Mouse (Mus musculus) neural tube, embryonic 13.5 days (tissue): ENCODE data around the gene Yif1a. TPM values are rescaled to one million over a fixed set of nuclear protein-coding genes. Genes with fewer than 3 reads are reported as not detected.
A peak's percentile ranks its signal among the peaks of the same experiment; 100 is the strongest.

Source experiments
- ATAC-seq: fragments of 200-750 bp; cut with Nextera tagmentation; 2 replicates; pipeline ENCODE4 v1.8.0; 2017; ENCODE audit warnings: low read depth, mild to moderate bottlenecking, moderate TSS enrichment, moderate library complexity
- H3K27ac ChIP-seq: fragments of 300-500 bp; sonication (generic); replicated peaks from 2 replicates; pipeline ENCODE4 v1.5.1; 2015; ENCODE audit warnings: moderate library complexity, mild to moderate bottlenecking, inconsistent platforms
- H3K27me3 ChIP-seq: fragments of 300-500 bp; sonication (generic); 2 replicates; pipeline ENCODE4 v1.6.1; 2015; ENCODE audit warnings: mild to moderate bottlenecking, inconsistent platforms
- H3K36me3 ChIP-seq: fragments of 300-500 bp; sonication (generic); 2 replicates; pipeline ENCODE4 v1.6.1; 2015; ENCODE audit warnings: mild to moderate bottlenecking, inconsistent platforms
- H3K4me1 ChIP-seq: fragments of 300-500 bp; sonication (generic); replicated peaks from 2 replicates; pipeline ENCODE4 v1.6.1; 2015; ENCODE audit warnings: inconsistent platforms
- H3K4me2 ChIP-seq: fragments of 300-500 bp; sonication (generic); 2 replicates; pipeline ENCODE4 v1.6.1; 2015; ENCODE audit warnings: inconsistent platforms, mild to moderate bottlenecking, moderate library complexity
- H3K4me3 ChIP-seq: fragments of 300-500 bp; sonication (generic); 2 replicates; pipeline ENCODE4 v1.5.1; 2015; ENCODE audit warnings: mild to moderate bottlenecking, inconsistent platforms
- H3K9ac ChIP-seq: fragments of 300-500 bp; sonication (generic); 2 replicates; pipeline ENCODE4 v1.6.1; 2015; ENCODE audit warnings: moderate library complexity, mild to moderate bottlenecking, inconsistent platforms
- H3K9me3 ChIP-seq: fragments of 300-500 bp; sonication (generic); 2 replicates; pipeline ENCODE4 v1.6.1; 2016; ENCODE audit warnings: inconsistent platforms
- WGBS: fragments of 180-500 bp; shearing (Covaris S2); methylation state at CpG from one replicate; pipeline ENCODE4 v1.1.7; 2015; 5-methylcytosine and 5-hydroxymethylcytosine counted together
- polyA plus RNA-seq: library from polyadenylated mRNA; unstranded; fragments of >200 nt; fragmentation: Nextera tagmentation; extraction: Ambion mirVana; gene quantifications from 2 replicates; pipeline ENCODE4 v1.2.1, GENCODE M21; 2015

The Yif1a gene
- polyA plus RNA-seq, 1 experiment from 2014 or later, result 67.5 TPM

- H3K4me2 ChIP-seq, result peak overlapping the region; percentile 60
- H3K4me1 ChIP-seq, result peaks cover 69% of the 10 kb centered on the region
- no peaks in the 10 kb centered on the region for H3K9me3 ChIP-seq
- peak overlapping the region; percentile 92 for H3K27ac ChIP-seq
- peaks cover 47% of the 10 kb centered on the region for H3K36me3 ChIP-seq
- peak overlapping the region; percentile 92 for H3K9ac ChIP-seq
- H3K27me3 ChIP-seq, result no peaks in the 10 kb centered on the region
- WGBS, result 34% methylated on average over 11 of the region's 11 CpGs
- H3K4me3 ChIP-seq, result peak overlapping the region; percentile 61
- ATAC-seq, result peak; percentile 20
Observed at GRCm38 (mm10) chr19:5094746-5095417, 6.5 kb downstream of the Yif1a start.

GRCm38 (mm10) chr19:5095887-5096474 lies 7.6 kb downstream of the Yif1a start:
- Histone ChIP-seq H3K36me3 (peaks cover 50% of the 10 kb centered on the region), H3K4me1 (peaks cover 69% of the 10 kb centered on the region), H3K9ac (peak overlapping the region; percentile 92), H3K4me2 (peak overlapping the region; percentile 60), H3K27ac (peak overlapping the region; percentile 92), H3K9me3 (no peaks in the 10 kb centered on the region), H3K4me3 (peak overlapping the region; percentile 61), H3K27me3 (no peaks in the 10 kb centered on the region)
- no peak for ATAC-seq
- 9% methylated on average over 9 of the region's 9 CpGs for WGBS

GRCm38 (mm10) chr19:5097521-5098362 lies 9.4 kb downstream of the Yif1a start:
- Histone ChIP-seq H3K27me3 (no peaks in the 10 kb centered on the region), H3K9ac (peak overlapping the region; percentile 92), H3K4me2 (peak overlapping the region; percentile 60), H3K4me3 (peak overlapping the region; percentile 61), H3K4me1 (peaks cover 65% of the 10 kb centered on the region), H3K27ac (peak overlapping the region; percentile 92), H3K36me3 (peaks cover 50% of the 10 kb centered on the region), H3K9me3 (no peaks in the 10 kb centered on the region)
- peak; percentile 25 for ATAC-seq
- WGBS, result 2% methylated on average over 26 of the region's 31 CpGs

- peak within 1 kb of the TSS; percentile 92 for H3K27ac ChIP-seq
- no peaks in the 10 kb centered on the region for H3K27me3 ChIP-seq
- H3K9me3 ChIP-seq, result no peaks in the 10 kb centered on the region
- 2% methylated on average over 47 of the region's 48 CpGs for WGBS
- H3K36me3 ChIP-seq, result peaks cover 50% of the 10 kb centered on the region
- H3K4me3 ChIP-seq, result peak within 1 kb of the TSS; percentile 61
- peak within 1 kb of the TSS; percentile 60 for H3K4me2 ChIP-seq
- H3K4me1 ChIP-seq, result peaks cover 60% of the 10 kb centered on the region
- H3K9ac ChIP-seq, result peak within 1 kb of the TSS; percentile 92
- peak; percentile 69 for ATAC-seq
Observed at GRCm38 (mm10) chr19:5098363-5099143, 10.2 kb downstream of the Yif1a start, which contains the start of gene Cnih2. Gene Cnih2 (minus strand): TSS chr19:5098521.

GRCm38 (mm10) chr19:5106074-5106473 lies 17.7 kb downstream of the Yif1a start:
- peaks cover 21% of the 10 kb centered on the region for H3K4me1 ChIP-seq
- no peak; the same call in 1 of the 2 replicates for ATAC-seq
- H3K4me2 ChIP-seq, result peak overlapping the region; percentile 88
- H3K36me3 ChIP-seq, result peaks cover 75% of the 10 kb centered on the region
- no peaks in the 10 kb centered on the region for H3K27me3 ChIP-seq
- H3K9me3 ChIP-seq, result no peaks in the 10 kb centered on the region
- 24% methylated on average over 9 of the region's 9 CpGs for WGBS
- peak overlapping the region; percentile 75 for H3K4me3 ChIP-seq
- H3K9ac ChIP-seq, result peak overlapping the region; percentile 95
- H3K27ac ChIP-seq, result peak overlapping the region; percentile 97

DNA sequence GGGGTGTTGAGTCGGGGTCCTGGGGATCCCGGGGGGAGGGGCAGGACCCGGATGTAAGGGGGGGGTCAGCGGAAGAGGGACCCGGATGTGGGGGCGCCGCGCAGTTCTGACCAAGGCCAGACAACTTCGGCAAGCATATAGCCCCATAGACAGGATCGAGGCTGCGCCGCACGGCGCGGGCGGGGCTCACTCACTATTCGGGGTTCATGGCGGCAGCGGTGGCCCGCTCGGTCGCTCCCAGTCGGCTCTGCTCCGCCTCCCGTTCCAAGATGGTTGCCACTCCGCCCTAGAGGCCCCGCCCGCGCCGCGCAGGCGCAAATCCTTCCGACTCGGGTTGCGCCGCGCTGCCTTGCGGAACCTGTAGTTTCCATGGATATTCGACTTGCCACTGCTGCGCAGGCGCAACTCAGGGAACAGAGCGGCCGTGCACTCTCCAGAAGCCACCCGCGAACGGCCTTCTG lies 18.4 kb downstream of the Yif1a start, which contains the start of gene Rab1b:
Rab1b (minus strand) TSS at position 342 of the 461 bp plus-strand sequence.
- peak within 1 kb of the TSS; percentile 88 for H3K4me2 ChIP-seq
- peak within 1 kb of the TSS; percentile 97 for H3K27ac ChIP-seq
- H3K4me3 ChIP-seq, result peak within 1 kb of the TSS; percentile 75
- no peaks in the 10 kb centered on the region for H3K9me3 ChIP-seq
- H3K4me1 ChIP-seq, result peaks cover 21% of the 10 kb centered on the region
- peak within 1 kb of the TSS; percentile 95 for H3K9ac ChIP-seq
- peak; percentile 95 for ATAC-seq
- no peaks in the 10 kb centered on the region for H3K27me3 ChIP-seq
- WGBS, result under 1% methylated on average over 45 of the region's 46 CpGs
- peaks cover 75% of the 10 kb centered on the region for H3K36me3 ChIP-seq

DNA sequence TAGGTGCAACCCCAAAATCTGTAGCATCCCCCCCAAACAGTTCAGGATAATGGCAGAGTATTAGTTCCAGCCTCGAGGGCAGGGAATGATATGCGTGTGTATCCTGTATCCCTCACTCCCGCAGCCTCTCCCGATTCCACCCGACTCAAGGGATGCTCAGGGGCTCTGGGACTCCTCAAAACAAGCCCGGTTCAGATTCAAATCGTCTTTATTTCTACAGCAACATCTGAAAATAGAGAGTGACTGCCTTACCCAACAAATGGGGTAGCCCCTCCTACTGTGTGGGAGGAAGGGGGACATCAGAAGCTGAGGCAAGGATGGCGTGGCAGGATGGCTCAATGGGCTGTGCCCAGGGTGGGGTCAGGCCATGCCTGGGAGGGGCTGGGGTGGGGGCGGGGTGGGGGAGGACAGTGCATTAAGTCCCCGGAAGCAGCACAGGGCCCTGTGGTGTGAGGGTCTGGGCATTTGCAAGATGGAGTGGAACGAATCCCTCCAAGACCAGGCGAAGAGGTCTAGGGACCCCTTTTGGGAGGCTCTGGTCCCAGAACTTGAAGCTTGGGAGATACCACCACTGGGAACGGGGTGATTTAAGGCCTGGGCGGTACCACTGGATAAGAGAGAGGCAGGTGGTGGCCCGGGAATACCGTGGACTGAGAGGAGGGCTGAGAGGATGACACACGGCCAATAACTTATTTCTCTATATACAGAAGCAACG lies 19.4 kb downstream of the Yif1a start:
- Histone ChIP-seq H3K27ac (0 out of 2 replicates have a peak overlapping the region, but pooled peaks have one; percentile 20), H3K9ac (peak overlapping the region; percentile 38; the same call in 1 of the 2 replicates), H3K27me3 (no peaks in the 10 kb centered on the region), H3K4me3 (no peak overlapping the region), H3K4me2 (no peak overlapping the region), H3K9me3 (no peaks in the 10 kb centered on the region), H3K4me1 (peaks cover 21% of the 10 kb centered on the region), H3K36me3 (peaks cover 75% of the 10 kb centered on the region)
- ATAC-seq, result peak; percentile 5; the same call in 1 of the 2 replicates
- WGBS, result 76% methylated on average over 18 of the region's 18 CpGs

DNA sequence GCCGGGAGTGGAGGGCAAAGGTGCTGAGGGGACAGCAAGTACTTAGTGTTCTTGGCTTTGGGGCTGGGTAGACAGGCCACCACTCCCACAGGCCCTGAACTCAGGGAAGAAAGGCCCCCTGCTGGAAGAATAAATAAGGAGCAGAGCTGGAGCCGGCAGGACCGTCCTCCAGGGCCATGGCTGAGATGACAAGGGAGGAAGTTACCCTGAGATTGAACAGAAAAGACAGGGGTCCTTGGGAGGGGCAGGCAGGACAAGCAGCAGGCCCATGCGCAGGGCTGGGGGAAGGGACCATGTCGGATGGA lies 19.9 kb downstream of the Yif1a start:
- Histone ChIP-seq H3K27ac (no peak overlapping the region), H3K9ac (0 out of 2 replicates have a peak overlapping the region, but pooled peaks have one; percentile 13), H3K36me3 (peaks cover 75% of the 10 kb centered on the region), H3K4me2 (no peak overlapping the region), H3K4me1 (peaks cover 21% of the 10 kb centered on the region), H3K27me3 (no peaks in the 10 kb centered on the region), H3K4me3 (no peak overlapping the region), H3K9me3 (no peaks in the 10 kb centered on the region)
- WGBS, result 28% methylated on average over 5 of the region's 5 CpGs
- ATAC-seq, result no peak; the same call in 1 of the 2 replicates

DNA sequence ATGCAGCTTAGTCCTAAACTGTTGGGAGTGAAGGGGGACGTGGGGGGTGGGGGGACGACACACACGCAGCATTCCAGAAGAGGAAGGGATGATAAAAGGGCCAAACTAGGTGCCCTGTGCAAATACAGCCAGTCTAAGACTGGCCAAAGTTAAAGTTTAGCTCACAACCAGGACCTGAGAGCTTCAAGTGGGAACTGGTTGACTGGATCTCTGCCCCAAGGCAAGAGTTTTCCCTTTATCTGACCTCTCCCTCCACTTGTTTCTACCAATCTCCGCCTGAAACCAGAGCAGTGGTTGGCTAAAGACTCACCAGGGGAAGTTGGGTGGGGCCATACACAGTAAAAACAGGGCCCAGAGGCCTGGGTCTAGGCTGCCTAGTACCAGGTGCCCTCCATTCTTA lies 20.4 kb downstream of the Yif1a start:
- Histone ChIP-seq H3K27me3 (no peaks in the 10 kb centered on the region), H3K9ac (0 out of 2 replicates have a peak overlapping the region, but pooled peaks have one; percentile 13), H3K4me1 (peaks cover 24% of the 10 kb centered on the region), H3K4me3 (no peak overlapping the region), H3K4me2 (no peak overlapping the region), H3K27ac (no peak overlapping the region), H3K36me3 (peaks cover 75% of the 10 kb centered on the region), H3K9me3 (no peaks in the 10 kb centered on the region)
- WGBS, result 49% methylated on average over 4 of the region's 4 CpGs
- ATAC-seq, result no peak

DNA sequence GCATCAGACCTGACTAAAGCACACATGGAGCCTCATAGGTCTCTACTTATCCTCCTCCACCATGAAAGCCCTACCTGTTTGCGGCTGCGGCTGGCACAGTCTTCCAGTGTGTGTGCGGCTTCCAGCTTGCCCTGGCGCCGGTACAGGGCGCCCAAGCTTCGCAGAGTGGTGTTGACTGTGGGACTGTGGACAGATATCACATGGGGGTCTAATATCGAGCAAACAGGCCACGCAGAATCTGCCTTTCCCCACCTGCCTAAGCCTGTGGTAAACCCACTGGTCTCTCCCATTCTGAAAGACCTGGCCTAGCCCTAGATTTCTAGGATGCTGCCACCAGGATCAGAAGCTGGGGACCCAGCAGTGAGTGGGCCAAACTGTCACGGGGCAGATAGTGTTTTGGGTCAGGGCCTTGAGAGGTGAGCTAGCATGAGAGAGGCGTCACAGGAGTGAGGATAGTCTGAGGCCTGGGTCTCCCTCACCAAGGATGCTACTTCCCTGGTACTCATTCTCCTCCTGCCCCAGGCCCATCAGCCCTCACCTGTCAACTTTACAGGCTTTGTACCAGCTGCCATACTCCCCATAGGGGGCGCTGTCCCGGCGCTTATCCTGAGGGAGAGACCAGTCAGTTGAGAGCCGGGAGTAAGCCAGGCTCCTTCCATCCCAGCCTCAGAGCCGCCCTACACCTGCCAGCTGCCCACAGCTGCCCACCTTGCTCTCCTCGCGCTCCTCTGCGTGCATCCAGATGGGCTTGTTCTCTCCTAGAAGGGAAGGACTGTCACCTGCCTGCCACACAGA lies 21.5 kb downstream of the Yif1a start:
- H3K27me3 ChIP-seq, result no peaks in the 10 kb centered on the region
- 74% methylated on average over 19 of the region's 19 CpGs for WGBS
- peaks cover 73% of the 10 kb centered on the region for H3K36me3 ChIP-seq
- H3K4me3 ChIP-seq, result no peak overlapping the region
- ATAC-seq, result no peak
- H3K9me3 ChIP-seq, result no peaks in the 10 kb centered on the region
- no peak overlapping the region for H3K4me2 ChIP-seq
- H3K4me1 ChIP-seq, result peaks cover 25% of the 10 kb centered on the region
- no peak overlapping the region for H3K27ac ChIP-seq
- H3K9ac ChIP-seq, result no peak overlapping the region
